Mouse (Mus musculus): Measurements from ENCODE around the gene Tra2b.
"Not testable (repeated sequence)": the region's sequence is repeated elsewhere in the genome, so short reads cannot be mapped to it uniquely, and the experiment has no call there.

Gene Tra2b

GRCm38 (mm10) chr16:22242239-22242866 is 23.5 kb downstream of the Tra2b start:
- no peak for DNase-seq (ENCODE audit: extremely low spot score, low spot score)

- DNase-seq (ENCODE audit: extremely low spot score, low spot score): no peak
These were observed 24.2 kb downstream of the Tra2b start for GRCm38 (mm10) chr16:22241376-22242238.

GRCm38 (mm10) chr16:22240856-22241255 is 24.9 kb downstream of the Tra2b start:
- no peak for DNase-seq (ENCODE audit: extremely low spot score, low spot score)

GRCm38 (mm10) chr16:22239978-22240377 is 25.8 kb downstream of the Tra2b start:
- DNase-seq (ENCODE audit: extremely low spot score, low spot score): no peak

- DNase-seq (ENCODE audit: extremely low spot score, low spot score): no peak
These were observed 26.7 kb downstream of the Tra2b start for GRCm38 (mm10) chr16:22238928-22239620.

GRCm38 (mm10) chr16:22238402-22238801 is 27.4 kb downstream of the Tra2b start:
- DNase-seq (ENCODE audit: extremely low spot score, low spot score): not testable (repeated sequence)

GRCm38 (mm10) chr16:22236814-22237213 is 29.0 kb downstream of the Tra2b start:
- no peak for DNase-seq (ENCODE audit: extremely low spot score, low spot score)

- DNase-seq (ENCODE audit: extremely low spot score, low spot score): no peak
These were observed 31.3 kb downstream of the Tra2b start for GRCm38 (mm10) chr16:22234535-22234934.

- not testable (repeated sequence) for DNase-seq (ENCODE audit: extremely low spot score, low spot score)
These were observed 35.5 kb downstream of the Tra2b start for GRCm38 (mm10) chr16:22230276-22230675.

GRCm38 (mm10) chr16:22203501-22203900 is 62.3 kb downstream of the Tra2b start:
- no peak for DNase-seq (ENCODE audit: extremely low spot score, low spot score)

- no peak for DNase-seq (ENCODE audit: extremely low spot score, low spot score)
These were observed 63.9 kb downstream of the Tra2b start for GRCm38 (mm10) chr16:22201858-22202257.

- no peak for DNase-seq (ENCODE audit: extremely low spot score, low spot score)
These were observed 65.3 kb downstream of the Tra2b start for GRCm38 (mm10) chr16:22200476-22200875.

Measured in neural tube, embryonic 10.5 days (tissue).